Mouse (Mus musculus) T-helper 1 cell (primary cell): ENCODE data around the gene Gli1.
"Not testable (repeated sequence)": the region's sequence is repeated elsewhere in the genome, so short reads cannot be mapped to it uniquely, and the experiment has no call there.

Experiments
- in situ Hi-C: fragments of 300-600 bp; cut with MboI, MseI; formaldehyde crosslinking; loops from one replicate; pipeline ENCODE4 v1.15.1; 2025; ENCODE audit warnings: high pct_unique_total_duplicates

The Gli1 gene

GRCm38 (mm10) chr10:127322178-127322577 is 19.6 kb downstream of the Gli1 start:
- in situ Hi-C loops = no loop called here

- in situ Hi-C loops = no loop called here
These were observed 20.2 kb downstream of the Gli1 start, which contains the start of gene Arhgap9 for GRCm38 (mm10) chr10:127321621-127322020. Gene Arhgap9 (plus strand): TSS chr10:127321964.

GRCm38 (mm10) chr10:127319969-127320368 is 21.8 kb downstream of the Gli1 start:
- in situ Hi-C loops = loop anchor here (5.0 kb wide), 1 partner anchor 1302 kb away; no protein-coding TSS in a partner anchor

- in situ Hi-C loops = loop anchor here (5.0 kb wide), 1 partner anchor 1304 kb away; no protein-coding TSS in a partner anchor
These were observed 23.8 kb downstream of the Gli1 start for GRCm38 (mm10) chr10:127318009-127318408.

- in situ Hi-C loops = loop anchor here (5.0 kb wide), 1 partner anchor 1305 kb away; no protein-coding TSS in a partner anchor
These were observed 24.5 kb downstream of the Gli1 start for GRCm38 (mm10) chr10:127317277-127317676.

- in situ Hi-C loops = loop anchor here (5.0 kb wide), 1 partner anchor 1307 kb away; no protein-coding TSS in a partner anchor
These were observed 26.8 kb downstream of the Gli1 start for GRCm38 (mm10) chr10:127314950-127315349.

GRCm38 (mm10) chr10:127313516-127313915 is 28.3 kb downstream of the Gli1 start:
- in situ Hi-C loops = not testable (repeated sequence)

- in situ Hi-C loops = no loop called here
These were observed 28.9 kb downstream of the Gli1 start for GRCm38 (mm10) chr10:127312858-127313257.

- in situ Hi-C loops = no loop called here
These were observed 29.5 kb downstream of the Gli1 start for GRCm38 (mm10) chr10:127312356-127312676.

GRCm38 (mm10) chr10:127311476-127312355 is 30.1 kb downstream of the Gli1 start, which contains the start of gene Mars:
Gene Mars (minus strand): TSS chr10:127311786.
- in situ Hi-C loops = no loop called here

GRCm38 (mm10) chr10:127310523-127311475 is 31.0 kb downstream of the Gli1 start:
- in situ Hi-C loops = no loop called here

GRCm38 (mm10) chr10:127309167-127309566 is 32.6 kb downstream of the Gli1 start:
- in situ Hi-C loops = not testable (repeated sequence)

- in situ Hi-C loops = no loop called here
These were observed 38.6 kb downstream of the Gli1 start for GRCm38 (mm10) chr10:127303136-127303535.

GRCm38 (mm10) chr10:127300361-127300760 is 41.4 kb downstream of the Gli1 start:
- in situ Hi-C loops = no loop called here

GRCm38 (mm10) chr10:127297015-127297871 is 44.5 kb downstream of the Gli1 start:
- in situ Hi-C loops = no loop called here

- in situ Hi-C loops = no loop called here
These were observed 45.6 kb downstream of the Gli1 start for GRCm38 (mm10) chr10:127295986-127296794.

- in situ Hi-C loops = no loop called here
These were observed 46.8 kb downstream of the Gli1 start for GRCm38 (mm10) chr10:127294895-127295510.

GRCm38 (mm10) chr10:127293590-127294113 is 48.1 kb downstream of the Gli1 start:
- in situ Hi-C loops = no loop called here

- in situ Hi-C loops = no loop called here
These were observed 48.7 kb downstream of the Gli1 start for GRCm38 (mm10) chr10:127292987-127293538.
